Mouse (Mus musculus): Measurements from ENCODE around the gene Camp. TPM values are rescaled to one million over a fixed set of nuclear protein-coding genes. Genes with fewer than 3 reads are reported as not detected.

Camp gene
- polyA plus RNA-seq (2012): 0.32 and 0.76 TPM in 2 replicates

- TF ChIP-seq TAL1 (IDR thresholded peaks at IDR 0.05; ENCODE audit: low read length): no peak
- TF ChIP-seq GATA1 (IDR thresholded peaks at IDR 0.05; ENCODE audit: low read length): no peak
- Histone ChIP-seq H3K4me1 (ENCODE audit: control insufficient read depth) (no peaks in the 10 kb centered on the region), H3K4me3 (replicated peaks) (no peak within 1 kb of the TSS), H3K27me3 (ENCODE audit: control insufficient read depth) (no peaks in the 10 kb centered on the region), H3K9me3 (ENCODE audit: control insufficient read depth, low read length) (no peaks in the 10 kb centered on the region), H3K36me3 (ENCODE audit: control insufficient read depth) (peaks cover 8% of the 10 kb centered on the region)
These were observed at the start of gene Camp for GRCm38 (mm10) chr9:109849312-109849758. TSS of gene Camp (minus strand) at chr9:109849617.

- Histone ChIP-seq H3K4me3 (replicated peaks) (no peak overlapping the region), H3K36me3 (ENCODE audit: control insufficient read depth) (peaks cover 33% of the 10 kb centered on the region), H3K9me3 (ENCODE audit: control insufficient read depth, low read length) (no peaks in the 10 kb centered on the region), H3K27me3 (ENCODE audit: control insufficient read depth) (no peaks in the 10 kb centered on the region), H3K4me1 (ENCODE audit: control insufficient read depth) (no peaks in the 10 kb centered on the region; the same call in 1 of the 2 replicates)
- TF ChIP-seq TAL1 (IDR thresholded peaks at IDR 0.05; ENCODE audit: low read length): no peak
- TF ChIP-seq GATA1 (IDR thresholded peaks at IDR 0.05; ENCODE audit: low read length): no peak
These were observed 48.6 kb upstream of the Camp start for GRCm38 (mm10) chr9:109898027-109898426.

- Histone ChIP-seq H3K27me3 (ENCODE audit: control insufficient read depth) (no peaks in the 10 kb centered on the region), H3K36me3 (ENCODE audit: control insufficient read depth) (peaks cover 49% of the 10 kb centered on the region), H3K4me1 (ENCODE audit: control insufficient read depth) (no peaks in the 10 kb centered on the region; the same call in 1 of the 2 replicates), H3K4me3 (replicated peaks) (no peak overlapping the region), H3K9me3 (ENCODE audit: control insufficient read depth, low read length) (no peaks in the 10 kb centered on the region)
- TF ChIP-seq TAL1 (IDR thresholded peaks at IDR 0.05; ENCODE audit: low read length) (no peak), GATA1 (IDR thresholded peaks at IDR 0.05; ENCODE audit: low read length) (no peak)
These were observed 47.1 kb upstream of the Camp start for GRCm38 (mm10) chr9:109896253-109897150.

- H3K4me1 ChIP-seq (ENCODE audit: control insufficient read depth): no peaks in the 10 kb centered on the region; the same call in 1 of the 2 replicates
- TF ChIP-seq GATA1 (IDR thresholded peaks at IDR 0.05; ENCODE audit: low read length): no peak
- no peak for TF ChIP-seq TAL1 (IDR thresholded peaks at IDR 0.05; ENCODE audit: low read length)
- H3K4me3 ChIP-seq (replicated peaks): no peak overlapping the region
- H3K36me3 ChIP-seq (ENCODE audit: control insufficient read depth): peaks cover 58% of the 10 kb centered on the region
- no peaks in the 10 kb centered on the region for H3K27me3 ChIP-seq (ENCODE audit: control insufficient read depth)
- no peaks in the 10 kb centered on the region for H3K9me3 ChIP-seq (ENCODE audit: control insufficient read depth, low read length)
These were observed 46.2 kb upstream of the Camp start for GRCm38 (mm10) chr9:109895593-109895992.

- Histone ChIP-seq H3K4me3 (replicated peaks) (no peak overlapping the region), H3K36me3 (ENCODE audit: control insufficient read depth) (peaks cover 68% of the 10 kb centered on the region), H3K9me3 (ENCODE audit: control insufficient read depth, low read length) (no peaks in the 10 kb centered on the region), H3K27me3 (ENCODE audit: control insufficient read depth) (no peaks in the 10 kb centered on the region), H3K4me1 (ENCODE audit: control insufficient read depth) (no peaks in the 10 kb centered on the region; the same call in 1 of the 2 replicates)
- no peak for TF ChIP-seq TAL1 (IDR thresholded peaks at IDR 0.05; ENCODE audit: low read length)
- TF ChIP-seq GATA1 (IDR thresholded peaks at IDR 0.05; ENCODE audit: low read length): no peak
These were observed 45.1 kb upstream of the Camp start for GRCm38 (mm10) chr9:109894413-109895090.

GRCm38 (mm10) chr9:109892651-109893250, 43.3 kb upstream of the Camp start:
- Histone ChIP-seq H3K27me3 (ENCODE audit: control insufficient read depth) (no peaks in the 10 kb centered on the region), H3K9me3 (ENCODE audit: control insufficient read depth, low read length) (no peaks in the 10 kb centered on the region), H3K4me1 (ENCODE audit: control insufficient read depth) (no peaks in the 10 kb centered on the region; the same call in 1 of the 2 replicates), H3K36me3 (ENCODE audit: control insufficient read depth) (peaks cover 86% of the 10 kb centered on the region), H3K4me3 (replicated peaks) (no peak overlapping the region)
- TF ChIP-seq GATA1 (IDR thresholded peaks at IDR 0.05; ENCODE audit: low read length) (no peak), TAL1 (IDR thresholded peaks at IDR 0.05; ENCODE audit: low read length) (no peak)

GRCm38 (mm10) chr9:109891501-109891900, 42.1 kb upstream of the Camp start:
- H3K4me1 ChIP-seq (ENCODE audit: control insufficient read depth): no peaks in the 10 kb centered on the region
- no peaks in the 10 kb centered on the region for H3K9me3 ChIP-seq (ENCODE audit: control insufficient read depth, low read length)
- TF ChIP-seq TAL1 (IDR thresholded peaks at IDR 0.05; ENCODE audit: low read length) (no peak), GATA1 (IDR thresholded peaks at IDR 0.05; ENCODE audit: low read length) (no peak)
- H3K36me3 ChIP-seq (ENCODE audit: control insufficient read depth): peaks cover 94% of the 10 kb centered on the region
- H3K27me3 ChIP-seq (ENCODE audit: control insufficient read depth): no peaks in the 10 kb centered on the region
- no peak overlapping the region for H3K4me3 ChIP-seq (replicated peaks)

GRCm38 (mm10) chr9:109887321-109887720, 37.9 kb upstream of the Camp start:
- no peaks in the 10 kb centered on the region for H3K27me3 ChIP-seq (ENCODE audit: control insufficient read depth)
- no peak for TF ChIP-seq TAL1 (IDR thresholded peaks at IDR 0.05; ENCODE audit: low read length)
- no peak for TF ChIP-seq GATA1 (IDR thresholded peaks at IDR 0.05; ENCODE audit: low read length)
- no peaks in the 10 kb centered on the region for H3K9me3 ChIP-seq (ENCODE audit: control insufficient read depth, low read length)
- H3K4me1 ChIP-seq (ENCODE audit: control insufficient read depth): peaks cover 2% of the 10 kb centered on the region; the same call in 1 of the 2 replicates
- no peak overlapping the region for H3K4me3 ChIP-seq (replicated peaks)
- peaks cover 100% of the 10 kb centered on the region for H3K36me3 ChIP-seq (ENCODE audit: control insufficient read depth)
